Mouse (Mus musculus): ENCODE results near the gene Lhx2.

Gene Lhx2

GRCm38 (mm10) chr2:38346881-38347764, 8.0 kb downstream of the Lhx2 start:
- no peak for DNase-seq (ENCODE audit: low spot score in 2 of 2)

DNA sequence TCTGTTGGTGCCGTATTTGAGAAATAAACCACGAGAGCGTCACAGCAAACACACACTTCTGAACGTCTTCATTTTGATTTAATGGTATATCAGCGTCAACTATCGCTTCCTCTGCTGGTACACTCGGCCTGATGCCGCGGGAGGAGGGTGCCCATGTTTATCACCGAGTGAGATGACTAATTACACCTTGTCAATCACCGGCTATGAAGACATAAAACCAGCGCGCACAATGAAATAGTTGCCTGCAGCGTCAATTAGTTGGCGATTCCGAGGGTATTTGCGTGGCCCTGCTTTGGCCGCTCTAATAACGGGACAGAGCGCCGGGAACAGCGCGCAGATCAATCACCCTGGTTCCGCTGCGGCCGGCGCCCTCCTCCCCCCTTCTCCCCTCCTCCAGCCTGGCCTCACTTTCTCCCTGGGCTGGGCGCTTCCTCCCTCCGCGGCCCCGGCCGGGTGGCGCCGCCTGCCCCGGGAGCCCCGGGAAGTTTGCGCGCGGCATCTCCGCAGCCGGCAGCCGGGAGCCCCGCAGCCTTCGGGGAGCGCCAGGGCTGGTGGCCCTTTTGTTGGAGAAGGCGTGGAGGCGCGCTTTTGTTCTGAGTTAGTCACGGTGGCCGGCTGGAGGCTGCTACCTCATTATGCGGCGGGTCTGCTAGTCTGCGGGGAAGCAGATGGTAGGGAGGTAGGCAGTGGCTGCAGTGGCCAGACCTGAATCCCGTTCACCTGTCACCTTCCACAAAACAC, 8.9 kb downstream of the Lhx2 start:
- no peak for DNase-seq (ENCODE audit: low spot score in 2 of 2)

DNA sequence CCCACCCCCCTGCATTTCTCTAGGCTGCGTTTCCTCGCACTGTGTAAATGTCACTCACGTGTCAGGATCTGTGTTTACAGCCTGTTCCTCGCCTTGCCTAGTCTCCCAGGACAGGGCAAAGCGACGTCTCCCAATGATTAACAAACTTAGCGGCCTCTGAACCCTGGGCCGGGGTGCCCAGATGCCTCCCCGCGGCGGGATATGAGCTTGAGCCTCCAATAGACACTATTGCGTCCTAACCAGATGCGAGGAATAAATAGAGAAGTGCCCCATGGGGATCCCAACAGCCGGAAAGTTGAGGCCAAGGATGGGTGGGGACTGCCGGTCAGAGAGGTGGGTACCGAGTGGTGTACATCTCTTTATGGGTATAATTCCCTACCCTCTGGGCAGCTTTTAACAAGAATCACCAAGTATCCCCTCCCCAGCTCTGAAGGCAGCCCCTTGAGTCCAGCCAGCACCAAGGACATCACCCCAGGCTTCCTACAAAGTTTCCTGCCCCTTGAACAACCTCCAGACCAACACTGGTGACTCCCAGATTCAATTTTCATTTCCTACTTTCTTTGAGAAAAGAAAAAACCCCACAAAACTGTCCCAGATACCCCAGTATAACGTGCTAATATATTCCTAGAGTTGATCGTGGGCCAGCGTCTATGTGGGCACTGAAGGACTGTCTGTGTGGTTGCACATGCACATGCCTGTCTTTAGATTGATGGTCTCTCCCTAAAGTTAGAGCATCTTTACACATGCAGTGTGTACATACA, 9.8 kb downstream of the Lhx2 start:
- no peak for DNase-seq (ENCODE audit: low spot score in 2 of 2)

DNA sequence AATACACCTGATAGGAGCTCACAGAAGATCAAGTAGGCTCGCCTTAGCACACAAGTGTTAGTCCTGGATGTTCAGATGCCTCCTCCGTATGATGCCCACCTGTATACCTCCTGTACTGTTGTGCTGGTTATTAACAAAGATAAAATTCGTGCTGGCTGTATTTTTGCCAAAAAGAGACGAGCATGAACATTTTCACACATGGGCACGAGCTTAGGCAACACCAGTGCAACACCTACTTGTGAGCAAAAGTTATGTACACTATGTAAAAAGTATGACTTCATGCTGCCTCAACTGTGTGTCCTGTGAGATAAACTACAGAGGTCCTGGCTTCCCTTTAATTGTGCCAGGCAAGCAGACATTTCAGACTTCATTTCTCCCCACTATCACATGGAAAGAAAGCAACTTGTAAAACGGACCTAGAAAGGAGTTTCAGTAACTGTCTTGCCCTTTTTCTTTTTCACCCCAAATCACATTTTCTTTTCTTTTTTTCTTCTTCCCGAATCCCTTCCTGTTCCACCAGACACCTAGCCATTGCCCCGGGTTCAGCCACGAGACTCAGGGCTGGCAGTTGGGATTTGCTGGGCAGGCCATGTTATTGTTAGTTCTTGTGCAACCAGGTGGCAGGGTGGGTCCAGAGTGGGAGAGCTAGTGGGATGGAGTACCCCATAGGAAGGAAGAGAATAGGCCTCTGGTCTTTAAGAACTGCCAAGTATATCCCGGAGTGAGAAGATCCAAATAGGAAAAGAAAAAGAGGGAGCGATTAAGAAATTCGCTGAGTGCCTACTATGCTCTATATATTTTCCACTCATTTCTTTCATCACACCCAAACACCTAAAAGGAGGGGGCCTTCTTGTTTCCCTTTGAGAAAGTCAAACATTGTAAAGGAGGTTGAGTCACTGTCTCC, 10.6 kb downstream of the Lhx2 start:
- no peak for DNase-seq (ENCODE audit: low spot score in 2 of 2)

DNA sequence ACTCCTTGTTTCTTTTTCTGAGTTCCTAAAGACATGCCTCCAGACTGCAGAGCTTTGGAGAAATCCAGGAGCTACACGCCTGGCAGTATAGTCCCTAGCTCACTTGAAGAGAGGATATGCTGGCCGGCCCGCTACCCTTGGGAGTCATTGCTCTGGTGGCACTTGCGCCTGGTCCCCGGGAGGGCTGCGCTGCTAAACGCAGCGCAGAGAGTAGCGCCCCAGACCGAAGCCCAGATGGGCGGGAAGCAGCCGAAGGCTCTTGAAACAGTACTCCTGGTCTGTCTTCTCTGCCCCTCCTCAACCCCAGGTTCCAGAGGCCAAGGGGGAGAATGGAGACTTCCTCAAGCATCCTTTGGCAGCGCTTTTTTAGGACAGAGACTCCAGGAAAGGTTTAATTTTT, 11.3 kb downstream of the Lhx2 start:
- DNase-seq (ENCODE audit: low spot score in 2 of 2): no peak

- DNase-seq (ENCODE audit: low spot score in 2 of 2): no peak
Observed at GRCm38 (mm10) chr2:38350796-38351195, 11.7 kb downstream of the Lhx2 start.

- no peak for DNase-seq (ENCODE audit: low spot score in 2 of 2)
Observed at GRCm38 (mm10) chr2:38351641-38352320, 12.7 kb downstream of the Lhx2 start.

GRCm38 (mm10) chr2:38352321-38353007, 13.4 kb downstream of the Lhx2 start:
- no peak for DNase-seq (ENCODE audit: low spot score in 2 of 2)

DNA sequence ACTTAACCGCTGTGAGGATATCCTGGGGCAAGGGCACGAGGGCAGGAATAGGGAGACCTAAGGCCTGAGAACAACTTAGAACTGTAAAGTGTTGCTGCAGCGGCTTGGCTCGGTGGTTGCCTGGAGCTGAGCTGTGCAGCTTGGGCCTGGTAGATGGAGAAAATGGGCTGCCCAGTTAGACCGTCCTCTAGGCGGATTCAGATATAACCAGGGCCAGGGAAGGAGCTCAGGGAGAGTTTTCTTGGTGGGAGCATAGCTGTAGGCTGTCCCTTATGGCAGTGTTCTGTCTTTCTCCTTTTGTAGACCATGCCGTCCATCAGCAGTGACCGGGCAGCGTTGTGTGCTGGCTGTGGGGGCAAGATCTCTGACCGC, 13.9 kb downstream of the Lhx2 start:
- DNase-seq (ENCODE audit: low spot score in 2 of 2): no peak

DNA sequence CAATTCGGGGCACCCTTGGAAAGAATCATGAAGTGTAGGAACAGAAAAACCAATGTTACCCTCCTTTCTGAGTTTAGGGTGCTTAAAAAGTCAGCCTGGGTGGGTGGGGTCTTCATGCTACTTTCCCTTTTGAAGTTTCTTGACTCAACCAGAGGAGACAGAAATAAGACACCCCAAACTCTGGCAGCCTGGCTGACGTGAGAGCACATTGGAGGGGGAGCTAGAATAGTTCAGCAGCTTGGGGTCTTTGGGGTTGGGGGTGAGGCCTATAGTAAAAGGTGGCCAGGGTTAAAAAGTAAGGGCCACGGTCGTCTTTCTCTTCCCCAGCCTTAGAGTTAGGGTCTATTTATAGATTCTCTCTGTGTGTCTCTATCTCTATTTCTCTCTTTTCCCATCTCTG, 14.6 kb downstream of the Lhx2 start:
- no peak for DNase-seq (ENCODE audit: low spot score in 2 of 2)

DNA sequence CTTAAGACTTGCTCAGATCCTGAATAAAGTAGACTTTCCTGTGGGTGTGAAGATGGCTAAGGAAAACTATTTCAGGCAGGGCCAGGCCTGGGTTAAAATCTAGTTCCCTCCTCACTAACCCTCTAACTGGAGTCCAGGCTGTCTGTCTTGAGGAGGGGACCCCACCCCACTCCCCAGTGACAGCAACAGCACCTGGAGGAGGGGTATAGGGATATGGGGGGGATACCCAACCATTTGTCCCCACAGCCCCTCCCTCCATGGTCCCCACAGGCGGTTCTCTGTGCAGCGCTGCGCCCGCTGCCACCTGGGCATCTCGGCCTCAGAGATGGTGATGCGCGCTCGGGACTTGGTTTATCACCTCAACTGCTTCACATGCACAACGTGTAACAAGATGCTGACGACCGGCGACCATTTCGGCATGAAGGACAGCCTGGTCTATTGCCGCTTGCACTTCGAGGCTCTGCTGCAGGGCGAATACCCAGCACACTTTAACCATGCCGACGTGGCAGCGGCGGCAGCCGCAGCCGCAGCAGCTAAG, 15.2 kb downstream of the Lhx2 start:
- DNase-seq (ENCODE audit: low spot score in 2 of 2): no peak

DNA sequence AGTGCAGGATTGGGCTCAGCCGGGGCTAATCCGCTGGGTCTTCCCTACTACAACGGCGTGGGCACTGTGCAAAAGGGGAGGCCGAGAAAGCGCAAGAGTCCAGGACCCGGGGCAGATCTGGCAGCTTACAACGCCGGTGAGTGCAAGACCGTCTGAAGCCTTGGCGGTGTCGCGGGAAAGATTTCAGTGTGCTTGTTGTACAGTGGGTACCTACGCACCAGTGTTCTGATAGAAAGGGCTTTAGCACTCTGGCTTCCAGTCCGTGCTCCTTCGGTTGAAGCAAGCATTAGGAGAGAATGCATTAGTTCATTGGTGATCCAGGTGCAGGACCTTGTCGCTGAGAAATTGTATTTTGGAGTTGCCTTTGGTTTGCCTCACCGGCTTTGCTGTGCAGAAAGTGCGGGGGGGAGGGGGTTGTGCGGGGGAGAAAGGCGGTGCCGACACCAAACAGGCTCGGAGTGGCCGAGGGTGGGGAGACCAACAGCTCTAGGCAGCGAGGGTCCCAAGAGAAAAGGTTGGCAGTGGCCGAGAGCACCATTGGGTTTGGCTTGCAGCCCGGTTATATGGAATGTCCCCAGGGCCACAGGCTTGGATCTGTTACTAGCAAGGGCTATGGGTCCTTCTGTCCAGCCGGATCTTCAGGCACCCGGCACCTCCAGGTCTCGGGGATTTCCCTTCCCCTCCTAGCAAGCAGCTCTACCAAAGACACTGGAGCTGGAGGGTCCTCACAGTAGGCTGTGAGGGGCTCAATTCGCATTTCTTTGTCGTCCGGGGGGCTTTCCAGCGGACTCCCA, 15.8 kb downstream of the Lhx2 start:
- no peak for DNase-seq (ENCODE audit: low spot score in 2 of 2)

- no peak for DNase-seq (ENCODE audit: low spot score in 2 of 2)
Observed at GRCm38 (mm10) chr2:38355731-38356427, 16.8 kb downstream of the Lhx2 start.

DNA sequence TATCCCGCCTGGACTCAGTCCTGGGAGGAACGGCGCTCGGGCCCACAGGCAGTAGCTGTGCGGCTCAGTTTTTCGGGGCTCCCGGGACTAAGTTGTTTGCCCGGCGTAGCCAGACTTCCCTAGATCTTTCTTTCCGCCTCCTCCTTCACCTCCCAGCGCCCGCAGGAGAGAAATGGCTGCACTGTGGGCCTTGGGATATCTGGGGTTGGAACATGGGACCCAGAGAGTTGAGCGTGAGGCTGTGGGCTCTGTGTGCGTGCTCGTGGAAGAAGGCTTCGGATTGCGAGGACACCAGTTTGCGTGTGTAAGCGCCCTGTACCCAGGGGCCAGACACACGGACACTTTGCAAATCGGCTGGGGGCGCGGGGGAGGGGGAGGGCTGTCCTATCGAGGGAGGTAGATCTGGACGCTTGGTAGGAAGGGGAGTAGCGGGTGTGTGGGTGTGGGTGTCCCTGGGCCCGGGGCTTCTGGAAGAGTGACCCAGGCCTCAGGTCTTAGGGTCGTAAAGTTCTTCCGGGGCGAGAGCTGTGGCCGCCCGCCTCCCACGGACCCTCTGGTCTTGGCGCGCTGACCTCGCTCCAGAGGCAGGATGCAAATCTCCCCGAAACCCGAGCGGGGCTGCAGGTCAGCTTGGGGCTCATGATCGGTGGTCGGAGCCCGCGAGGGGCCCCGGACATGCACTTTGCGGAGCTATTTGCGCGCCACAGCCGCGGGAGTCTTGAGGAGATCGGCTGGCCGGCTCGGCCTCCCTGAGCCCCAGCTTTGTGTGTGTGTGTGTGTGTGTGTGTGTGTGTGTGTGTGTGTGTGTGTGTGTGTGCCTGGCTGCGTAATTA, 17.6 kb downstream of the Lhx2 start:
- DNase-seq (ENCODE audit: low spot score in 2 of 2): no peak

GRCm38 (mm10) chr2:38357294-38358246, 18.5 kb downstream of the Lhx2 start:
- DNase-seq (ENCODE audit: low spot score in 2 of 2): no peak

GRCm38 (mm10) chr2:38358611-38359010, 19.5 kb downstream of the Lhx2 start:
- no peak for DNase-seq (ENCODE audit: low spot score in 2 of 2)

Measured in spleen, postnatal 14 days (tissue).